Mouse (Mus musculus) stomach, embryonic 14.5 days (tissue): Measurements from ENCODE around the gene Zfp185. TPM values are rescaled to one million over a fixed set of nuclear protein-coding genes. Genes with fewer than 3 reads are reported as not detected.

ENCODE experiments used
- ATAC-seq: fragments of 200-750 bp; cut with Nextera tagmentation; 2 replicates; pipeline ENCODE4 v1.8.0; 2017; ENCODE audit warnings: low read depth, moderate TSS enrichment; ENCODE audit not compliant: insufficient number of reproducible peaks, insufficient read depth, low FRiP score
- H3K27ac ChIP-seq: fragments of 300-500 bp; sonication (generic); 2 replicates; pipeline ENCODE4 v1.5.1; 2014; ENCODE audit warnings: mild to moderate bottlenecking, low read length, moderate library complexity, mixed read lengths
- H3K27me3 ChIP-seq: fragments of 300-500 bp; sonication (generic); 2 replicates; pipeline ENCODE4 v1.6.1; 2014; ENCODE audit warnings: low read length, control low read depth, mixed read lengths; ENCODE audit not compliant: control insufficient read depth, insufficient read depth
- H3K36me3 ChIP-seq: fragments of 300-500 bp; sonication (generic); 2 replicates; pipeline ENCODE4 v1.6.1; 2014; ENCODE audit warnings: mild to moderate bottlenecking, control low read depth, low read length, moderate library complexity, mixed read lengths; ENCODE audit not compliant: control insufficient read depth, insufficient read depth
- H3K4me1 ChIP-seq: fragments of 300-500 bp; sonication (generic); 2 replicates; pipeline ENCODE4 v1.6.1; 2014; ENCODE audit warnings: low read length, control low read depth, mixed read lengths; ENCODE audit not compliant: control insufficient read depth, insufficient read depth
- H3K4me2 ChIP-seq: fragments of 300-500 bp; sonication (generic); replicated peaks from 2 replicates; pipeline ENCODE4 v1.6.1; 2014; ENCODE audit warnings: low read depth, low read length, control low read depth
- H3K4me3 ChIP-seq: fragments of 300-500 bp; sonication (generic); 2 replicates; pipeline ENCODE4 v1.5.1; 2014; ENCODE audit warnings: low read depth, low read length, control low read depth
- H3K9ac ChIP-seq: fragments of 300-500 bp; sonication (generic); replicated peaks from 2 replicates; pipeline ENCODE4 v1.6.1; 2014; ENCODE audit warnings: low read depth, mild to moderate bottlenecking, control low read depth, low read length, moderate library complexity, mixed read lengths
- H3K9me3 ChIP-seq: fragments of 300-500 bp; sonication (generic); 2 replicates; pipeline ENCODE4 v1.6.1; 2016; ENCODE audit warnings: low read depth, low read length, control low read depth; ENCODE audit not compliant: control insufficient read depth
- WGBS: fragments of 180-500 bp; shearing (Covaris S2); extraction: QIAGEN DNeasy Blood & Tissue Kit; methylation state at CpG from one replicate; pipeline ENCODE4 v1.1.7; 2014; 5-methylcytosine and 5-hydroxymethylcytosine counted together
- polyA plus RNA-seq: library from polyadenylated mRNA; unstranded; fragments of >200 nt; fragmentation: Nextera tagmentation; extraction: Ambion mirVana; gene quantifications from 2 replicates; pipeline ENCODE4 v1.2.1, GENCODE M21; 2014

Zfp185 gene
- polyA plus RNA-seq: 10.3 and 13.4 TPM in 2 replicates

GRCm38 (mm10) chrX:72986841-72987519 is at the start of gene Zfp185:
TSS of gene Zfp185 (plus strand) at chrX:72987339.
- H3K9ac ChIP-seq: peak within 1 kb of the TSS; percentile 28; the same call in 1 of the 2 replicates

GRCm38 (mm10) chrX:72953464-72953863 is 33.7 kb upstream of the Zfp185 start:
- H3K27me3 ChIP-seq: no peaks in the 10 kb centered on the region
- no peak overlapping the region for H3K4me3 ChIP-seq
- no peak overlapping the region for H3K9ac ChIP-seq
- 88% methylated on average over 4 of the region's 4 CpGs for WGBS
- no peak for ATAC-seq
- H3K9me3 ChIP-seq: no peaks in the 10 kb centered on the region
- H3K27ac ChIP-seq: no peak overlapping the region
- no peaks in the 10 kb centered on the region for H3K4me1 ChIP-seq
- H3K4me2 ChIP-seq: no peak overlapping the region
- H3K36me3 ChIP-seq: no peaks in the 10 kb centered on the region; the same call in 1 of the 2 replicates

More at GRCm38 (mm10) chrX:72986841-72987519, at the start of gene Zfp185:
- H3K9me3 ChIP-seq: no peaks in the 10 kb centered on the region
- 24% methylated on average over 34 of the region's 45 CpGs for WGBS
- ATAC-seq: peak; percentile 79
- peak within 1 kb of the TSS; percentile 33 for H3K4me3 ChIP-seq
- H3K4me1 ChIP-seq: no peaks in the 10 kb centered on the region
- no peak within 1 kb of the TSS for H3K27ac ChIP-seq
- no peaks in the 10 kb centered on the region for H3K27me3 ChIP-seq
- H3K4me2 ChIP-seq: peak within 1 kb of the TSS; percentile 57
- no peaks in the 10 kb centered on the region for H3K36me3 ChIP-seq

- no peak for ATAC-seq
- no peaks in the 10 kb centered on the region for H3K9me3 ChIP-seq
- 87% methylated on average over 4 of the region's 4 CpGs for WGBS
- no peaks in the 10 kb centered on the region for H3K27me3 ChIP-seq
- H3K4me1 ChIP-seq: no peaks in the 10 kb centered on the region
- no peak overlapping the region for H3K4me3 ChIP-seq
- H3K4me2 ChIP-seq: no peak overlapping the region
- H3K9ac ChIP-seq: no peak overlapping the region
- no peak overlapping the region for H3K27ac ChIP-seq
- no peaks in the 10 kb centered on the region; the same call in 1 of the 2 replicates for H3K36me3 ChIP-seq
These were observed 30.7 kb upstream of the Zfp185 start for GRCm38 (mm10) chrX:72956486-72956885.

GRCm38 (mm10) chrX:72960431-72960830 is 26.7 kb upstream of the Zfp185 start:
- no peak overlapping the region for H3K4me3 ChIP-seq
- H3K36me3 ChIP-seq: no peaks in the 10 kb centered on the region; the same call in 1 of the 2 replicates
- H3K27me3 ChIP-seq: no peaks in the 10 kb centered on the region
- no peaks in the 10 kb centered on the region for H3K4me1 ChIP-seq
- H3K27ac ChIP-seq: no peak overlapping the region
- H3K9ac ChIP-seq: no peak overlapping the region
- H3K9me3 ChIP-seq: no peaks in the 10 kb centered on the region
- no peak for ATAC-seq
- H3K4me2 ChIP-seq: no peak overlapping the region
- WGBS: 78% methylated on average over 4 of the region's 4 CpGs

- Histone ChIP-seq H3K4me3 (no peak overlapping the region), H3K27me3 (no peaks in the 10 kb centered on the region), H3K27ac (no peak overlapping the region), H3K4me1 (no peaks in the 10 kb centered on the region), H3K4me2 (no peak overlapping the region), H3K9me3 (no peaks in the 10 kb centered on the region), H3K36me3 (no peaks in the 10 kb centered on the region), H3K9ac (no peak overlapping the region)
- ATAC-seq: no peak
- WGBS: 70% methylated on average over 3 of the region's 3 CpGs
These were observed 25.6 kb upstream of the Zfp185 start for GRCm38 (mm10) chrX:72961511-72961910.

- Histone ChIP-seq H3K9ac (no peak overlapping the region), H3K27ac (no peak overlapping the region), H3K9me3 (no peaks in the 10 kb centered on the region), H3K36me3 (no peaks in the 10 kb centered on the region), H3K4me2 (no peak overlapping the region), H3K4me1 (no peaks in the 10 kb centered on the region), H3K4me3 (no peak overlapping the region), H3K27me3 (no peaks in the 10 kb centered on the region)
- ATAC-seq: no peak
- WGBS: 81% methylated on average over 3 of the region's 3 CpGs
These were observed 24.4 kb upstream of the Zfp185 start for GRCm38 (mm10) chrX:72962743-72963142.

GRCm38 (mm10) chrX:72982831-72983230 is 4.3 kb upstream of the Zfp185 start:
- 73% methylated on average over 6 of the region's 6 CpGs for WGBS
- ATAC-seq: no peak

GRCm38 (mm10) chrX:72985607-72986006 is 1.5 kb upstream of the Zfp185 start:
- no peak overlapping the region for H3K4me3 ChIP-seq
- no peaks in the 10 kb centered on the region for H3K9me3 ChIP-seq
- ATAC-seq: no peak
- H3K9ac ChIP-seq: no peak overlapping the region
- H3K4me2 ChIP-seq: no peak overlapping the region
- no peak overlapping the region for H3K27ac ChIP-seq
- WGBS: 81% methylated on average over 2 of the region's 2 CpGs
- H3K27me3 ChIP-seq: no peaks in the 10 kb centered on the region
- H3K36me3 ChIP-seq: no peaks in the 10 kb centered on the region
- H3K4me1 ChIP-seq: no peaks in the 10 kb centered on the region

More at GRCm38 (mm10) chrX:72982831-72983230, 4.3 kb upstream of the Zfp185 start:
- no peak overlapping the region for H3K4me2 ChIP-seq
- H3K4me1 ChIP-seq: no peaks in the 10 kb centered on the region
- H3K4me3 ChIP-seq: no peak overlapping the region
- H3K27ac ChIP-seq: no peak overlapping the region
- H3K36me3 ChIP-seq: no peaks in the 10 kb centered on the region
- no peak overlapping the region for H3K9ac ChIP-seq
- no peaks in the 10 kb centered on the region for H3K9me3 ChIP-seq
- H3K27me3 ChIP-seq: no peaks in the 10 kb centered on the region

GRCm38 (mm10) chrX:72987520-72987905 is 374 bp downstream of the Zfp185 start:
- no peaks in the 10 kb centered on the region for H3K4me1 ChIP-seq
- H3K27ac ChIP-seq: no peak overlapping the region
- WGBS: 32% methylated on average over 14 of the region's 14 CpGs
- H3K27me3 ChIP-seq: no peaks in the 10 kb centered on the region
- H3K4me3 ChIP-seq: peak overlapping the region; percentile 33
- H3K36me3 ChIP-seq: no peaks in the 10 kb centered on the region
- H3K9me3 ChIP-seq: no peaks in the 10 kb centered on the region
- H3K4me2 ChIP-seq: peak overlapping the region; percentile 57
- no peak for ATAC-seq
- peak overlapping the region; percentile 28; the same call in 1 of the 2 replicates for H3K9ac ChIP-seq
